Mouse (Mus musculus) cerebellum, postnatal 10 days (tissue): ENCODE results near the gene Astn1.
A peak's percentile ranks its signal among the peaks of the same experiment; 100 is the strongest.

Source experiments
- DNase-seq, 2 experiments: peaks; one replicate each; pipeline ENCODE4 v3.0.0; 2021; ENCODE audit warnings: mixed read lengths in 2 of 2

Astn1 gene

DNA sequence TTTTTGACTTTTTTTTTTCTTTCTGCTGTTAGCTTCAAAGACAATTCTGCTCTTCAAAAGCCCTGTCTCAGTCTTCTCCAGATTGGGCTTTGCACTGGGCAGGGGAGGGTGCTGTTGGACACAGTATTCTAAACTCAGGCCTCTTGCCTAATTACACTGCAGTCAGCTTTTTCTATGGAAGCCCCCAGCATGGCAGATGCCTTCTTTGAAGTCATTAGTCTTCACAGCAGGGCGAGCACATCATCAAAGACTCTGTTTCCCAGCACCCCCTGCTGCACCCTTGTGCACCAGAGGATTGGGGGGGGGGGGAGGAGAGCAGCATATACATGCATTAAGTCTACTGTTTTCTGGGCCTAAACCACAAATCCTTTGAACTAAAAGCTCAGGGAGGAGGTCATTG, 174.8 kb downstream of the Astn1 start:
- DNase-seq, result peak in 1 of 2 experiments; percentile 34

- no peak for DNase-seq
Measured at GRCm38 (mm10) chr1:158545095-158545494, 183.0 kb downstream of the Astn1 start.

DNA sequence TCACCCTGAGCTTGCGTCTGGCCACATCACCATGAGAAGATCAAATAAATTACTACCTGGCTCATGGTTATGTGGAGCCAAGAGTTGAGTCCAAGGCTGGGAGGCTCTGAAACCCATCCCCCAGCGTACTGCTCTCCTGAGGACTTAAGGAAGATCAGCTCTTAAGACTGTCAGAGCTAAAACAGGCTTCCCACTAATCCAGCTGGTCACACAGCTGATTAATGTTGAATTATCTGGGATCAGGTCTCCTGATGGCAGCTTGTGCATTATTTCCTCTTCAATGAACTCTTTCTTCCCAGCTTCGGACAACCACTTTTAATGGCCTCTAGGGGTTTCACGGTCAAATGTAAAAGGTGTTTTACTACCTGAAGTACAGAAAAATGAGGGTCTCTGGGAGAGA, 184.4 kb downstream of the Astn1 start:
- no peak for DNase-seq

- peak; percentile 29 to 58 for DNase-seq
Measured at GRCm38 (mm10) chr1:158547592-158548211, 185.6 kb downstream of the Astn1 start.

- no peak for DNase-seq
Measured at GRCm38 (mm10) chr1:158548319-158548718, 186.2 kb downstream of the Astn1 start.

GRCm38 (mm10) chr1:158549616-158550015, 187.5 kb downstream of the Astn1 start:
- DNase-seq, result no peak

GRCm38 (mm10) chr1:158551951-158552350, 189.9 kb downstream of the Astn1 start:
- no peak for DNase-seq

DNA sequence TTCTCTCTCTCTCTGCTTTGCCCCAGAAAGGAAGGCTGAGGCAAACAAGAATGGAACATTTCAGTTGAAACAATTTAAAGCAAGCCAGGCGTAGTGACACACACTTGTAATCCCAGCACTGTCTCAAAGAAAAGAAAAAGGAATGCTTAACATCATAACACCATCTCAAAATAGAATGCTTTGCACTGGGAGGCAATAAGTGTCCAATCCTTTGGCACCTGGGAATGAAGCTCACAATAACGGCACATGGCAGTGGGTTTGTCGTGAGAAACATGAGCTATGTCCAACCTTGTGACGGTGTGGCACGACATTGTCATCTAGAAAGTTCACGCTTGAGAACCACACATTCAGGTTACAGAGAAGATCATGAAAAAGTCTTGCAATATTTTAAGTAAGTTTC, 191.3 kb downstream of the Astn1 start:
- no peak for DNase-seq

GRCm38 (mm10) chr1:158554020-158554505, 192.0 kb downstream of the Astn1 start:
- DNase-seq, result peak; percentile 16 to 24

- no peak for DNase-seq
Measured at GRCm38 (mm10) chr1:158573168-158573567, 211.1 kb downstream of the Astn1 start.

DNA sequence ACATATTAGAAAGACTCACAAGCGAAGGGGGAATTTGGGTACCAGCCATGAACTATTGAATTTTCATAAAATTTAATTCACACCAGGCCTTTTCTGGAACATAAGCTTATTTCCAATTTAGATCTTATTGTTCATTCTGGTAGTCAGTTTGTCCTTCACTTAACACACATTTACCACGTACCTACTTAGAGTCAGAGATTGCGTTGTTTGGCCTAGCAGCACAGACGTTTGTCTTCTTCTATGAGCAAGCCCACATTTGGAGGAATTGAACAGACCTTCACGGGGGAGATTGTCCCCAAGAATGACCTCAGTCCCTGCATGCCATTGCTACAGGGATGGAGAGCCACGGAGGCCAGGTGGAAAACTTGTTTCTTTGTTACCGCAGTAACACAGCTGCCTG, 211.5 kb downstream of the Astn1 start:
- DNase-seq, result no peak

GRCm38 (mm10) chr1:158575997-158576396, 213.9 kb downstream of the Astn1 start:
- no peak for DNase-seq

DNA sequence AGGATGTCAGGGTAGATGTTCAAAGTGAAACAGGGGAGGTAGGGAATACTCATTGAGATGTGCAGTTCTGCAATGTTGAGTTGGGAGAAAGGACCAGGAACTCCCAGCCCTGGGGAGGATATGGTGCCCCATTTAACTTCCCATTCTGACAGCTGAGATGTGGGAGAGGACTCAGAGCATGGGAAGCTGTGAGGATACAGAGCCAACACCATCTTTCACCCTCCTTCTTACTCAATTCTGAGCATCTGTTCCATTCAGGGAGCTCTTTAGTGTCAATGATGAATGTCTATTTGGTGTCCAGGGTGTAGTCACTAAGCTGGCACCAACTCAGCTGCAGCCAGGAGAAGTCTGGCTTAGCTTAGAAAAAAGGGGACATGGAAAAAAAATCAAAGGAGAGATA, 219.7 kb downstream of the Astn1 start:
- DNase-seq, result no peak

GRCm38 (mm10) chr1:158588903-158589302, 226.8 kb downstream of the Astn1 start:
- DNase-seq, result no peak

- peak; percentile 83 to 84 for DNase-seq
Measured at GRCm38 (mm10) chr1:158596726-158597448, 234.8 kb downstream of the Astn1 start.

DNA sequence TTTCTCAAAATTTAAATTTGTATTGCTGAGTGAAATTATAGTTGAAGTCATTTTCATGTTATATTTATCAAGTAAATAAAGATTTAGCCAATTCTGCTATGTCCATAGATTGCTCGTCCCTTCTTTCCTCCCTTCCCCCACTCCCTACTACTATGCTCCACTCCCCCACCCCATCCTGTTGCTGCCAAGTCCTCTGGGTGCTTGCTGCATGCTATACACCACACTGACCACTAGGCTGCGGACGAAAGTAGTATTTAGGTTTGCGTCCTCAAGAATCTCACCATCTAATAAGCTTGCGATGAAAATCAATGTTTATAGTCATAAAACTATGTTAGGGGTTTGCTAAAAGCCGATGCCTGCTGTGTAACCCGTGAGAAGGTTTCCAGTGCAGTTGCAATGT, 235.9 kb downstream of the Astn1 start:
- peak; percentile 16 to 27 for DNase-seq

- DNase-seq, result no peak
Measured at GRCm38 (mm10) chr1:158599435-158599834, 237.4 kb downstream of the Astn1 start.

DNA sequence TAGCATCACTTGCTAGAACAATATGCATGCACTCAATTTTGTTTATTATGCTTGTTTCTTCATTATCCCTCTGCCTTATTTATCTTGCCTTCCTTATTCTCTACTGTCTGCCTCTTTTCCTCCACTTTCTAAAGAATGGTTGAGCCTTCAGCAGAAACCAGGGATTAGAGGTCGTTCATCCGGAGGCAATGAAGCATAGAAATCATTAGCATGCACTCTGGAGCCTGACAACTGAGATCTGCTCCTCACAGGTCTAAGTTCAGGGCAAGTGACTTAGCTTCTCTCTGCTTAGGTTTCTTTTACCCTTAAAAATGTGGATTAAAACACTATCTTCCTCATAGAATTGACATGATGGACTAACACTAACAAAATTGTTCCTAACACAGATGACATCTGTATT, 241.0 kb downstream of the Astn1 start:
- DNase-seq, result no peak

GRCm38 (mm10) chr1:158604149-158604548, 242.1 kb downstream of the Astn1 start:
- no peak for DNase-seq

DNA sequence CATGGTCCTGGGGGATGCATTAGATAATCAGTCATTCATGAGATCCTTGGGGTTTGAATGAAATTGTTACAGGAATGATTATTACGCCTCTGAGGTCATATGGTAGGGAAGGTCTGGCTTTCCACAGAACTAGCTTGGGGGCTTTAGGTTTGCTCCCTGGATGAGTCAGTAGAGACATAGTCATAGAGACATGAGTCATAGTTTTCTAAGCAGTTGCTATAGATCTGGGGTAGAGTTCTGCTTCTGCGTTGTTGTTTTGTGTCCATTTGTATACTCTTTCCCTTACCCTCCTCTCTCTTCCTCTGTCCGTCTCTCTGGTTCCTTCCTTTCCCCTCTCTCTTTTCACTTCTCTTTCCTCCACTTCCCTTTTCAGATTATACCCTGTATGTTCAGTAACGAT, 243.5 kb downstream of the Astn1 start:
- no peak for DNase-seq

GRCm38 (mm10) chr1:158606324-158606723, 244.3 kb downstream of the Astn1 start:
- no peak for DNase-seq

DNA sequence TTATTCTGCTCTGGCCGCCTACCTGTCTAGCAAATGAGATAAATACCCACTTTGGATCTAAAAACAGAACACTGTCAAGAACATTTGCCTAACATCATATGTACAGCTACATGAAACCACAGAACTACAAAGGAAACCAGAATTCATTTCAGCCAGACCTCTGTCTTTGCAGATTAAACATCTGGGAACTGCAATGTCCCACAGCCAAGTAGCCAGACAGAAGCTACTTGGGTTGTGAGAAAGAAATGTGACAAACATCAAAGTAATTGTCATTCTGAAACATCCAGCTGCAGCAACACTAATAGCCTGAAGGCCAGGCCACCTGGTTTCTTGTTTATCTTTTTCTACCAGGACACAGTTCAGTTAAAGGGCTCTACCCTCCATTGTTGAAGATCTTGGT, 245.1 kb downstream of the Astn1 start:
- no peak for DNase-seq

- no peak for DNase-seq
Measured at GRCm38 (mm10) chr1:158615202-158615601, 253.1 kb downstream of the Astn1 start.

GRCm38 (mm10) chr1:158617943-158618342, 255.9 kb downstream of the Astn1 start:
- DNase-seq, result no peak

DNA sequence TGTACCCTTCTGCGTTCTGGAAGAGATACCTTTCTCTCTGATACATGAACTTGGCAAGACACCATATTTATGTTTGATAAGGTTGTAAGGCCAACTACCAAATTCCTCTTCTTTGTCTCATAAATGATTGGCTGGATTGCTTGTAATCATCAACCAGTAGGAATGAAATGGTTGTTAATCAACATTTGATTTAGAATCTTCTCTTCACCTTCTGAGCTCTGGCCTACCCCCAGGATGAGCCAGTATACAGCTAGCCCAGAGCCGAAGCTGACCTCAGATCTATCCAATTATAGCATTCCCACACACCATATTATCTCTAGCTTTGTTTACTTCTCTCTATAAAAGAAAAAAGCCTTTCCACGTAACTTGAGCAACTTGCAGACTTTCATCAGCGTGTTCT, 270.9 kb downstream of the Astn1 start:
- DNase-seq, result no peak
